Comparison of ENCODE assay signal across 10 mouse cellular contexts in genomic region chr9:46151704-46152040, GRCm38 (mm10).
A peak's percentile ranks its signal among the peaks of the same experiment; 100 is the strongest.
DNase-seq lines count a peak whose midpoint lies in the region; ATAC-seq and TF ChIP-seq lines count a peak whose summit lies in the region.
"Had no signal": no experiment of that assay in that cellular context is flagged by ENCODE, and none has a peak within 500 bp of the region (broad histone marks: within the 10 kb centered on the region; RNA-seq: fewer than 3 reads in every experiment).

No protein-coding gene starts in this region.

- no peaks in the 10 kb centered on the region for H3K36me3 ChIP-seq in forebrain, postnatal 0 days (ENCODE audit: insufficient read depth)
- no peaks in the 10 kb centered on the region for H3K36me3 ChIP-seq in forebrain, embryonic 13.5 days (ENCODE audit: poor library complexity, severe bottlenecking)
- H3K36me3 ChIP-seq in lung, postnatal 0 days (ENCODE audit: insufficient read depth, low read length), result no peaks in the 10 kb centered on the region
- H3K36me3 ChIP-seq in stomach, postnatal 0 days (ENCODE audit: control insufficient read depth, insufficient read depth, low read length), result no peaks in the 10 kb centered on the region
- H3K36me3 ChIP-seq in forebrain, embryonic 15.5 days, result no peaks in the 10 kb centered on the region
- H3K36me3 ChIP-seq in hindbrain, embryonic 13.5 days, result no peaks in the 10 kb centered on the region

- no peaks in the 10 kb centered on the region for H3K4me1 ChIP-seq in forebrain, postnatal 0 days (ENCODE audit: insufficient read depth)
- peaks cover 10% of the 10 kb centered on the region for H3K4me1 ChIP-seq in forebrain, embryonic 13.5 days
- peaks cover 25% of the 10 kb centered on the region; the same call in 1 of the 2 replicates for H3K4me1 ChIP-seq in lung, postnatal 0 days (ENCODE audit: insufficient read depth, low read depth, low read length)
- H3K4me1 ChIP-seq in lung, adult 2 months (ENCODE audit: control insufficient read depth, insufficient read depth, low read length), result peaks cover 38% of the 10 kb centered on the region
- H3K4me1 ChIP-seq in stomach, postnatal 0 days (replicated peaks; ENCODE audit: control insufficient read depth, insufficient read depth), result peaks cover 3% of the 10 kb centered on the region; the same call in 1 of the 2 replicates
- H3K4me1 ChIP-seq in forebrain, embryonic 15.5 days, result peaks cover 5% of the 10 kb centered on the region; the same call in 1 of the 2 replicates
- peaks cover 22% of the 10 kb centered on the region for H3K4me1 ChIP-seq in hindbrain, embryonic 13.5 days (replicated peaks)

- no peak for TF ChIP-seq CTCF in forebrain, postnatal 0 days (IDR thresholded peaks at IDR 0.05; ENCODE audit: low read depth)
- no peak for TF ChIP-seq CTCF in lung, postnatal 0 days (IDR thresholded peaks at IDR 0.05)
- no peak for TF ChIP-seq CTCF in lung, adult 2 months (IDR thresholded peaks at IDR 0.05; ENCODE audit: insufficient read depth, low read length)
- no peak for TF ChIP-seq CTCF in stomach, postnatal 0 days (IDR thresholded peaks at IDR 0.05; ENCODE audit: low read depth)

- no peak for DNase-seq in forebrain, postnatal 0 days
- DNase-seq in lung, postnatal 0 days (ENCODE audit: low spot score), result peak; percentile 49
- DNase-seq in lung, adult 2 months, result no peak
- DNase-seq in stomach, postnatal 0 days (ENCODE audit: low spot score), result no peak
- DNase-seq: adrenal gland, postnatal 36 days had no signal

- 82% methylated on average over 6 of the region's 6 CpGs for WGBS in forebrain, postnatal 0 days
- WGBS in forebrain, embryonic 13.5 days, result 80% methylated on average over 6 of the region's 6 CpGs
- WGBS in lung, postnatal 0 days, result 60% methylated on average over 6 of the region's 6 CpGs
- 63% methylated on average over 6 of the region's 6 CpGs for WGBS in lung, adult 2 months
- WGBS in stomach, postnatal 0 days, result 44% methylated on average over 6 of the region's 6 CpGs
- 86% methylated on average over 6 of the region's 6 CpGs for WGBS in forebrain, embryonic 15.5 days
- 88% methylated on average over 6 of the region's 6 CpGs for WGBS in hindbrain, embryonic 13.5 days

- ATAC-seq in forebrain, postnatal 0 days, result 0 out of 2 replicates have a peak, but pooled peaks have one; percentile 10
- no peak for ATAC-seq in forebrain, embryonic 13.5 days
- ATAC-seq in lung, postnatal 0 days, result peak; percentile 40; the same call in 1 of the 2 replicates
- ATAC-seq in inflammation-experienced regulatory T-cells, adult 6 months, result peak; percentile 47
- peak; percentile 22; the same call in 1 of the 2 replicates for ATAC-seq in stomach, postnatal 0 days (ENCODE audit: low FRiP score, low TSS enrichment)
- ATAC-seq in forebrain, embryonic 15.5 days (replicated peaks), result no peak
- no peak for ATAC-seq in hindbrain, embryonic 13.5 days (ENCODE audit: low FRiP score)

- no peak overlapping the region for H3K4me2 ChIP-seq in forebrain, postnatal 0 days (ENCODE audit: low read depth)
- no peak overlapping the region for H3K4me2 ChIP-seq in forebrain, embryonic 13.5 days
- H3K4me2 ChIP-seq in lung, postnatal 0 days (replicated peaks; ENCODE audit: low read depth, low read length), result no peak overlapping the region
- no peak overlapping the region for H3K4me2 ChIP-seq in stomach, postnatal 0 days (replicated peaks; ENCODE audit: low read depth)
- no peak overlapping the region for H3K4me2 ChIP-seq in forebrain, embryonic 15.5 days (replicated peaks)
- H3K4me2 ChIP-seq in hindbrain, embryonic 13.5 days, result no peak overlapping the region
- H3K4me2 ChIP-seq: liver, embryonic 15.5 days had no signal

- no peak for TF ChIP-seq EP300 in lung, postnatal 0 days (IDR thresholded peaks at IDR 0.05)
- no peak for TF ChIP-seq EP300 in stomach, postnatal 0 days (optimal IDR thresholded peaks at IDR 0.05)

- H3K27me3 ChIP-seq in forebrain, postnatal 0 days (ENCODE audit: insufficient read depth, low read length), result no peaks in the 10 kb centered on the region
- H3K27me3 ChIP-seq in forebrain, embryonic 13.5 days, result 0 out of 2 replicates have a peak, but pooled peaks cover 2% of the 10 kb centered on the region
- no peaks in the 10 kb centered on the region for H3K27me3 ChIP-seq in lung, postnatal 0 days (replicated peaks; ENCODE audit: insufficient read depth, low read length)
- H3K27me3 ChIP-seq in stomach, postnatal 0 days (ENCODE audit: control insufficient read depth, insufficient read depth, low read length), result no peaks in the 10 kb centered on the region
- H3K27me3 ChIP-seq in forebrain, embryonic 15.5 days, result no peaks in the 10 kb centered on the region
- H3K27me3 ChIP-seq in hindbrain, embryonic 13.5 days, result no peaks in the 10 kb centered on the region
- H3K27me3 ChIP-seq: liver, embryonic 15.5 days had no signal

- TF ChIP-seq POLR2A in lung, adult 2 months (IDR thresholded peaks at IDR 0.05; ENCODE audit: borderline replicate concordance, extremely low read depth, low read depth, low read length), result no peak

- no peak overlapping the region for H3K4me3 ChIP-seq in forebrain, postnatal 0 days (ENCODE audit: low read depth, low read length)
- H3K4me3 ChIP-seq in forebrain, embryonic 13.5 days, result no peak overlapping the region
- no peak overlapping the region for H3K4me3 ChIP-seq in lung, postnatal 0 days (ENCODE audit: low read depth, low read length)
- no peak overlapping the region for H3K4me3 ChIP-seq in lung, adult 2 months (replicated peaks; ENCODE audit: extremely low read depth, low read depth, low read length)
- no peak overlapping the region for H3K4me3 ChIP-seq in stomach, postnatal 0 days (ENCODE audit: low read depth, low read length)
- no peak overlapping the region for H3K4me3 ChIP-seq in forebrain, embryonic 15.5 days
- no peak overlapping the region for H3K4me3 ChIP-seq in hindbrain, embryonic 13.5 days
- H3K4me3 ChIP-seq: liver, embryonic 15.5 days had no signal

- no peaks in the 10 kb centered on the region for H3K9me3 ChIP-seq in forebrain, postnatal 0 days (ENCODE audit: low read length)
- H3K9me3 ChIP-seq in forebrain, embryonic 13.5 days (replicated peaks), result no peaks in the 10 kb centered on the region
- no peaks in the 10 kb centered on the region for H3K9me3 ChIP-seq in lung, postnatal 0 days (ENCODE audit: low read length)
- H3K9me3 ChIP-seq in stomach, postnatal 0 days (ENCODE audit: control insufficient read depth, low read length), result no peaks in the 10 kb centered on the region
- H3K9me3 ChIP-seq in forebrain, embryonic 15.5 days, result no peaks in the 10 kb centered on the region
- no peaks in the 10 kb centered on the region for H3K9me3 ChIP-seq in hindbrain, embryonic 13.5 days
- H3K9me3 ChIP-seq: liver, embryonic 15.5 days had no signal

- H3K27ac ChIP-seq in forebrain, postnatal 0 days (ENCODE audit: low read depth, low read length), result no peak overlapping the region
- no peak overlapping the region for H3K27ac ChIP-seq in forebrain, embryonic 13.5 days
- no peak overlapping the region for H3K27ac ChIP-seq in lung, postnatal 0 days (ENCODE audit: low read length)
- H3K27ac ChIP-seq in stomach, postnatal 0 days (replicated peaks), result peak overlapping the region; percentile 65
- H3K27ac ChIP-seq in forebrain, embryonic 15.5 days (replicated peaks), result no peak overlapping the region
- H3K27ac ChIP-seq in hindbrain, embryonic 13.5 days, result no peak overlapping the region
- H3K27ac ChIP-seq: liver, embryonic 15.5 days had no signal

- no peak overlapping the region for H3K9ac ChIP-seq in forebrain, postnatal 0 days
- no peak overlapping the region for H3K9ac ChIP-seq in forebrain, embryonic 13.5 days
- no peak overlapping the region for H3K9ac ChIP-seq in lung, postnatal 0 days (replicated peaks; ENCODE audit: low read depth)
- H3K9ac ChIP-seq in stomach, postnatal 0 days (ENCODE audit: low read length), result no peak overlapping the region
- H3K9ac ChIP-seq in forebrain, embryonic 15.5 days (replicated peaks), result no peak overlapping the region
- no peak overlapping the region for H3K9ac ChIP-seq in hindbrain, embryonic 13.5 days
- H3K9ac ChIP-seq: liver, embryonic 15.5 days had no signal

Comparison
In these comparisons a context has a peak if more than half of its experiments do, and no peak if none do; other contexts are left out.
1. ATAC-seq: peak in forebrain, postnatal 0 days (single experiment), lung, postnatal 0 days (single experiment), inflammation-experienced regulatory T-cells, adult 6 months (single experiment) and stomach, postnatal 0 days (single experiment); none in forebrain, embryonic 13.5 days (single experiment), forebrain, embryonic 15.5 days (single experiment) and hindbrain, embryonic 13.5 days (single experiment).